Mouse (Mus musculus) thymus, adult 2 months (tissue): ENCODE data around the gene St3gal4.

ENCODE experiments used
- CTCF ChIP-seq: fragments of 200-500 bp; IDR thresholded peaks from 2 replicates; pipeline ENCODE4 v1.5.1; 2012; ENCODE audit warnings: mild to moderate bottlenecking, control low read depth, low read length, moderate library complexity, borderline replicate concordance; ENCODE audit not compliant: control insufficient read depth, poor library complexity, insufficient read depth; ENCODE audit errors: extremely low read depth
- POLR2A ChIP-seq: fragments of 200-500 bp; IDR thresholded peaks from 2 replicates; pipeline ENCODE4 v1.6.1; 2012; ENCODE audit warnings: mild to moderate bottlenecking, low read length, control low read depth, moderate library complexity; ENCODE audit not compliant: control insufficient read depth, poor library complexity, insufficient read depth; ENCODE audit errors: extremely low read depth

GRCm38 (mm10) chr9:35108916-35109315 is 10.2 kb downstream of the St3gal4 start:
- no peak for TF ChIP-seq CTCF
- TF ChIP-seq POLR2A = no peak
